Mouse (Mus musculus): Measurements from ENCODE around the gene Mttp.
A peak's percentile ranks its signal among the peaks of the same experiment; 100 is the strongest.

Gene Mttp

DNA sequence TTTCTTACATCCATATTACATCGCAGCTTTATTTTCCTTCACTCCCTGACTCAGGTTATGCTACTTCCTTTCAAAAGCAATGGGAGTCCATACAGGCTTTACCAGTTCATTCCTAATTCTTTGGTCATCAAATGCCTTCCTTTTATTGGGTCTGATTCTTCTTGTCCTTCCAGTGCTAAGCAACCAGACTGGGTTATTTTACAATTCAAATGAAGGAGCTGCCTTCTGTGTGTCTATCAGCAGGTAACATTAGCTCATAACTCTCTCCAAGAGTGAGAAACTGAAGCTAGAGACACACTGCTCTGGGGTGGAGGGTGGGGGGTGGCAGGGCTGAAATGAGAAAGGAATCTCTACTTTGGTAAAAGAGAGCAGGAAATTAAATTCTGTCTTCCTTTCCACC lies 14.1 kb downstream of the Mttp start:
- H3K36me3 ChIP-seq (ENCODE audit: insufficient read depth, low read length) = no peaks in the 10 kb centered on the region
- no peaks in the 10 kb centered on the region for H3K27me3 ChIP-seq (ENCODE audit: insufficient read depth, low read length)
- TF ChIP-seq POU5F1 (IDR thresholded peaks at IDR 0.05; ENCODE audit: borderline replicate concordance, low read length) (no peak), NANOG (IDR thresholded peaks at IDR 0.05; ENCODE audit: borderline replicate concordance, low read length) (no peak)
- H3K9me3 ChIP-seq (ENCODE audit: low read length) = no peaks in the 10 kb centered on the region
- H3K4me1 ChIP-seq (replicated peaks; ENCODE audit: low read depth, low read length) = peaks cover 4% of the 10 kb centered on the region
- H3K4me3 ChIP-seq (replicated peaks; ENCODE audit: low read length) = no peak overlapping the region

DNA sequence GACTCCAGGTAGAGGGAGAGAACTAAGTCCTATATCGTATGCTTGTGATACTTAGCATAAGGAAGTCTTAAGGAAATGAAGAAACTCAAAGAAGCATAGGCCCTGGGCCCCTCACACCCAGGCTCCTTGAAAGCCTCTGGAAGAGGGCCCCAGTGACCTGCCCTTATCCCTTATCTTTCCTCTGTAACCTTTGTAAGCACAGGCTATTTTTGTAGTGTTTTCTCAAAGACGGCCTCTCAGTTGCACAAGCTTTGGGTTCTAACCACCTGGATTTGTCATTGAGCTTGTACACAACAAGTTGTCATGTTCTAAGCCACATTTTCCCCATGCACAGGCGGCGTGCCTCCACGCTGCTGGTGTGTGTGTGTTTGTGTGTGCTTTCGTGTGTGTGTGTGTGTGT lies 15.7 kb downstream of the Mttp start:
- TF ChIP-seq NANOG (IDR thresholded peaks at IDR 0.05; ENCODE audit: borderline replicate concordance, low read length) = no peak
- no peak for TF ChIP-seq POU5F1 (IDR thresholded peaks at IDR 0.05; ENCODE audit: borderline replicate concordance, low read length)
- Histone ChIP-seq H3K4me3 (replicated peaks; ENCODE audit: low read length) (no peak overlapping the region), H3K27me3 (ENCODE audit: insufficient read depth, low read length) (no peaks in the 10 kb centered on the region), H3K4me1 (replicated peaks; ENCODE audit: low read depth, low read length) (peaks cover 4% of the 10 kb centered on the region), H3K9me3 (ENCODE audit: low read length) (no peaks in the 10 kb centered on the region), H3K36me3 (ENCODE audit: insufficient read depth, low read length) (no peaks in the 10 kb centered on the region)

DNA sequence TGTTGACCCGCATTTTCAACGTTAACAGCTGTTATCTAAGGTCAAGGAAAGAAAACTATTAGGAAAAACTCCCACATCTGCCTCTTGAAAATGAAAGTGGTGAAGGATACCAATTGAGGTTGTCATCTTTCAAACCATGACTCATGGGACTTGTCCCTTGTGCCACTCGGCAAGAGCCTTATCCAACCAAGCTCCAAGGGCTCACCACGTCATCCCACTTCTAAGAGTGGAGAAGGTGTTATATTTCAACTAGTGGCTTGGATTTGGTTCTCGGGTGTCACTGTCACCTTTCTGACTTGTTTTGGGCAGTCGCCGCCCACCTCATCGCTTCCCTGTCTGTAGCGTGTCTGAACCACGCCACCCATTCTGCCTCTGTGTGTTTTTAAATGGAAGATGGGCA lies 20.9 kb downstream of the Mttp start:
- Histone ChIP-seq H3K27me3 (ENCODE audit: insufficient read depth, low read length) (no peaks in the 10 kb centered on the region), H3K9me3 (ENCODE audit: low read length) (no peaks in the 10 kb centered on the region), H3K36me3 (ENCODE audit: insufficient read depth, low read length) (no peaks in the 10 kb centered on the region), H3K4me3 (replicated peaks; ENCODE audit: low read length) (no peak overlapping the region), H3K4me1 (replicated peaks; ENCODE audit: low read depth, low read length) (no peaks in the 10 kb centered on the region)
- TF ChIP-seq POU5F1 (IDR thresholded peaks at IDR 0.05; ENCODE audit: borderline replicate concordance, low read length) (no peak), NANOG (IDR thresholded peaks at IDR 0.05; ENCODE audit: borderline replicate concordance, low read length) (no peak), CTCF (conservative IDR thresholded peaks at IDR 0.05; ENCODE audit: low read length) (no peak)

DNA sequence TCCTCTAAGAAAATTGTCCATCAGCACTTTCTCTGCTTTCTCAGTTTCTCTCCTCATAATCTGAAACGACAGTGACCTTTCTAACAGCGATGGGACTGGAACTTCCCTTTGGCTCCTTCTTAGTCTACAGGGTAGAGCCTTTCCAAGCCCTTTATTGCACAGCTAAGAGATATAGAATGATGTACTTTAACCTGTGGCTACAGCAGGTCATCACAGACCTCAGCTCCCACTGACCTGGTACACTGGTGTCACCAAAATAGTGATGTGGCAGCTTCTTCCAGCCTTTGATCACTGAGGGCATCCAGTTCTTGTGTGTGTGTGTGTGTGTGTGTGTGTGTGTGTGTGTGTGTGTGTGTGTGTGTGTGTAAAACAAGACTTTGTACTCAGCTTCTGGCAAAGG lies 23.3 kb downstream of the Mttp start:
- H3K36me3 ChIP-seq (ENCODE audit: insufficient read depth, low read length) = no peaks in the 10 kb centered on the region
- no peak overlapping the region for H3K4me3 ChIP-seq (replicated peaks; ENCODE audit: low read length)
- no peaks in the 10 kb centered on the region for H3K4me1 ChIP-seq (replicated peaks; ENCODE audit: low read depth, low read length)
- TF ChIP-seq NANOG (IDR thresholded peaks at IDR 0.05; ENCODE audit: borderline replicate concordance, low read length) (no peak), POU5F1 (IDR thresholded peaks at IDR 0.05; ENCODE audit: borderline replicate concordance, low read length) (no peak), CTCF (conservative IDR thresholded peaks at IDR 0.05; ENCODE audit: low read length) (no peak)
- no peaks in the 10 kb centered on the region for H3K9me3 ChIP-seq (ENCODE audit: low read length)
- H3K27me3 ChIP-seq (ENCODE audit: insufficient read depth, low read length) = no peaks in the 10 kb centered on the region

DNA sequence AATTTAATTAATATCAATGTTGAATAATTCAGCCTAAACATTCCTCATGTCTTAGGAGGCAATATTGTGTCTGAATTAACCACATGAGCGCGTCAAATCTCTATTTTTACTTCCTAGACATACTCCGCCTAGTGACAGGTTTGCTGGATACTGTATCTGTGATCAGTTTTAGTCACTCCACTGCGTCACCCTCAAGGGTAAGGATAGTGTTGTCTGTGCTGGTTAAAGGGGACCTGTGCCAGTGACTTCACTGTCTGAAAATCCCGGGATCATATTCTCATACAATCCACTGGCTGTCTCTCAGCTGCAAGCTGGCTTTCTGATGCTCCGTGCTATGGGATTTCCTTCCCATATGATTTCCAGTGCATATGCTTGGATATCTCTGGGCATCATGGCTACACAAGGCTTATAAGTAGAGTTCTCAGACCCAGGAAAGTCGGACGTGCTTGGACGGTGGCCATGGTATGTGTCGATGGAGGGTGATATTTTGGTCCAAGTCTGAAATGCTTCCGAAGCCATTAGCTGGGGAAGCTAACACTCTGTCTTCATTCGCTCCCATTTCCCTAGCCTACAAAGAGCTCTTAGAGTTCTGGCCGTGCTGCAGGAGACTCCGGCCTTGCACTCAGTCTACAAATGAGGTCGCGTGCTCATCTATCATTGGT lies 25.2 kb downstream of the Mttp start:
- H3K4me3 ChIP-seq (replicated peaks; ENCODE audit: low read length) = no peak overlapping the region
- TF ChIP-seq POU5F1 (IDR thresholded peaks at IDR 0.05; ENCODE audit: borderline replicate concordance, low read length) (no peak), CTCF (conservative IDR thresholded peaks at IDR 0.05; ENCODE audit: low read length) (no peak), NANOG (IDR thresholded peaks at IDR 0.05; ENCODE audit: borderline replicate concordance, low read length) (no peak)
- H3K9me3 ChIP-seq (ENCODE audit: low read length) = no peaks in the 10 kb centered on the region
- H3K36me3 ChIP-seq (ENCODE audit: insufficient read depth, low read length) = no peaks in the 10 kb centered on the region
- peaks cover 5% of the 10 kb centered on the region for H3K27me3 ChIP-seq (ENCODE audit: insufficient read depth, low read length)
- H3K4me1 ChIP-seq (replicated peaks; ENCODE audit: low read depth, low read length) = peaks cover 2% of the 10 kb centered on the region; the same call in 1 of the 2 replicates

DNA sequence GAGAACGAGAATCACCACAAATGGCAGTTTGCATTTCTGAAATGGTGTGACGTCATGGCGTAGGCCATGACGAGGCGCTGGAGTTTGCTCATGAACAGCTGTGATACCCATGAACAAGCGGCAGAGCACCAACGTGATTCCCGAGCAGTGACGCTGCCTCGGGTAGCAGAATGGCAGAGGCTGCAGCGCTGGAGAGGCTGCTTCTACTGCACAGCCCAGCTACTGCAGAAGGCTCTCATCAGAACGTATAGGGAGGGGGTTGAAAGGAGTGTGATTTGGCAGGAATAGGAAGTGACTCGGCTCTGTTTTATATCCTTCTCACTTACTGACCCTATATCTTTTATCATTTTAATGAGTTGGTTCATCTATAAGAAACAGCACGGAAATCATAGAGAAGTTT lies 25.9 kb downstream of the Mttp start:
- H3K4me3 ChIP-seq (replicated peaks; ENCODE audit: low read length) = no peak overlapping the region
- TF ChIP-seq CTCF (conservative IDR thresholded peaks at IDR 0.05; ENCODE audit: low read length) = no peak
- no peak for TF ChIP-seq NANOG (IDR thresholded peaks at IDR 0.05; ENCODE audit: borderline replicate concordance, low read length)
- TF ChIP-seq POU5F1 (IDR thresholded peaks at IDR 0.05; ENCODE audit: borderline replicate concordance, low read length) = no peak
- peaks cover 12% of the 10 kb centered on the region for H3K27me3 ChIP-seq (ENCODE audit: insufficient read depth, low read length)
- no peaks in the 10 kb centered on the region for H3K36me3 ChIP-seq (ENCODE audit: insufficient read depth, low read length)
- H3K4me1 ChIP-seq (replicated peaks; ENCODE audit: low read depth, low read length) = peaks cover 9% of the 10 kb centered on the region; the same call in 1 of the 2 replicates
- H3K9me3 ChIP-seq (ENCODE audit: low read length) = no peaks in the 10 kb centered on the region

DNA sequence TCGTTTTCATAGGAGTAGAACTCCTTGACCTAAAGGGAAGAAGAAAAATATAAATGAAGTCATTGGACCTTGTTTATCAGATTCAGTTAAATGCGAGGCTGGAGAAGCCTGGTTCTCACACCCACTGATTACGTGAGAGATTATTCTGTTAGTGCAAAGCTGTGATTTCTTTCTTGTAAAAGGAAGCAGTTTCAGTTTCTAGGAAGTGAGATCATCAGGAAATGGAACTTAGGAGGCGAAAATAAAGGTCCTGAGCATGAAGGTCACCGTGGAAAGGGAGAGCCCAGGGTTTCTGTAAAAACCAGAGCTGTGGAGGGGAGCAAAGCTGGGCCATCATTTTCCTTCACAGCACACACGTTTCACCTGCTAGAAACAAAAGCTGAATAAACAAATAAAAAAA lies 26.4 kb downstream of the Mttp start:
- TF ChIP-seq POU5F1 (IDR thresholded peaks at IDR 0.05; ENCODE audit: borderline replicate concordance, low read length) = no peak
- TF ChIP-seq CTCF (conservative IDR thresholded peaks at IDR 0.05; ENCODE audit: low read length) = no peak
- no peak for TF ChIP-seq NANOG (IDR thresholded peaks at IDR 0.05; ENCODE audit: borderline replicate concordance, low read length)
- H3K4me1 ChIP-seq (replicated peaks; ENCODE audit: low read depth, low read length) = peaks cover 13% of the 10 kb centered on the region; the same call in 1 of the 2 replicates
- H3K27me3 ChIP-seq (ENCODE audit: insufficient read depth, low read length) = peaks cover 17% of the 10 kb centered on the region
- no peaks in the 10 kb centered on the region for H3K9me3 ChIP-seq (ENCODE audit: low read length)
- H3K4me3 ChIP-seq (replicated peaks; ENCODE audit: low read length) = no peak overlapping the region
- no peaks in the 10 kb centered on the region for H3K36me3 ChIP-seq (ENCODE audit: insufficient read depth, low read length)

DNA sequence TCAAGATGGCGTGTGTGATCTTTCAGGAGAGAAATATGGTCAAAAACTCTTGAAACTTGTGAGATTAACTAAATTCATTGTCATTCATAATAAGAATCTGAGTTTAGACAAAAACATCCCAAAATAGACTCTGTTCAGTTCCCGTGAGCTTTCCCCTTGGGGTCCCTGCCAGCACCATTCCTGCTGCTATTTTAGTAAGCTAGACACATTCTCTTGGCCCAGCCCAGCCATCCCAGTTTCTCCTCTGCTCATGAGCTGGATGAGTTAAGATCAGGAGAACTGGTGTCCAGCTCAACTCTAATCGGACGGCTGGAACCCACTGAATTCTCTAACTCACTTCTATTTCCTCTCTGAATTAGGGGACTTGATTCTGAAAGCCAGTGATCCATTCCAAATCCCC lies 27.9 kb downstream of the Mttp start:
- Histone ChIP-seq H3K4me3 (replicated peaks; ENCODE audit: low read length) (no peak overlapping the region), H3K9me3 (ENCODE audit: low read length) (no peaks in the 10 kb centered on the region), H3K36me3 (ENCODE audit: insufficient read depth, low read length) (no peaks in the 10 kb centered on the region), H3K27me3 (ENCODE audit: insufficient read depth, low read length) (peaks cover 17% of the 10 kb centered on the region), H3K4me1 (replicated peaks; ENCODE audit: low read depth, low read length) (peaks cover 13% of the 10 kb centered on the region; the same call in 1 of the 2 replicates)
- no peak for TF ChIP-seq NANOG (IDR thresholded peaks at IDR 0.05; ENCODE audit: borderline replicate concordance, low read length)
- TF ChIP-seq POU5F1 (IDR thresholded peaks at IDR 0.05; ENCODE audit: borderline replicate concordance, low read length) = no peak
- no peak for TF ChIP-seq CTCF (conservative IDR thresholded peaks at IDR 0.05; ENCODE audit: low read length)

DNA sequence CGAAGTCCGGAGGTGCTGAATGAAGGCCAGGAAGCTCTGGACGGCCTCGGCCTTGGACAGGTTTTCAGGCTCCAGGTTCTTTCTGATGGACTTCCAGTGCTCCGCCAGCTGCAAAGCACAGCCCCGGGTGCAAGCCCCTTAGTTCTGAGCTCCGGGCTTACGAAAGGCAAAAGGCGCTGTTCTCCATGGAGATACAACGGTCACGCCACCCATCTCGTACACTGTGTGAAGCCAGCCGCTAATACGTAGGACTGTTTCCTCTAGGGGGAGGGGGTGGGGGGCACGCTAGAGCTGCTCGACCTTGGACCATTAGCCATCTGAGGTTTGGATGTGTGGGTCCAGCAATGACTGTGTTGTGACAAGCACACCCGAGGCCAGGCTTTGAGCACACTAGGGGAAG lies 30.7 kb downstream of the Mttp start:
- peak overlapping the region; percentile 60 for H3K4me3 ChIP-seq (replicated peaks; ENCODE audit: low read length)
- H3K27me3 ChIP-seq (ENCODE audit: insufficient read depth, low read length) = peaks cover 17% of the 10 kb centered on the region
- H3K9me3 ChIP-seq (ENCODE audit: low read length) = no peaks in the 10 kb centered on the region
- no peaks in the 10 kb centered on the region for H3K36me3 ChIP-seq (ENCODE audit: insufficient read depth, low read length)
- H3K4me1 ChIP-seq (replicated peaks; ENCODE audit: low read depth, low read length) = peaks cover 13% of the 10 kb centered on the region; the same call in 1 of the 2 replicates
- TF ChIP-seq CTCF (conservative IDR thresholded peaks at IDR 0.05; ENCODE audit: low read length) = no peak
- no peak for TF ChIP-seq POU5F1 (IDR thresholded peaks at IDR 0.05; ENCODE audit: borderline replicate concordance, low read length)
- TF ChIP-seq NANOG (IDR thresholded peaks at IDR 0.05; ENCODE audit: borderline replicate concordance, low read length) = no peak
